Mouse (Mus musculus) MEL (cell line): ENCODE measurements around the gene Tmem41a.

ENCODE experiments used
- EP300 ChIP-seq, 2 experiments: IDR thresholded peaks; 2 replicates each; pipeline ENCODE4 v1.6.1; 2011; ENCODE audit warnings: improper control_type of control experiment in 2 of 2, low read length in 2 of 2, low read depth in 1 of 2, mild to moderate bottlenecking in 1 of 2
- POLR2A ChIP-seq, 2 experiments: IDR thresholded peaks; 2 replicates each; pipeline ENCODE4 v1.6.1; 2011 to 2012; ENCODE audit warnings: low read length in 2 of 2, mild to moderate bottlenecking in 2 of 2, control low read depth in 1 of 2, improper control_type of control experiment in 1 of 2, low read depth in 1 of 2, moderate library complexity in 1 of 2; ENCODE audit not compliant: control insufficient read depth in 1 of 2, insufficient read depth in 1 of 2, poor library complexity in 1 of 2
- TAL1 ChIP-seq: IDR thresholded peaks from 2 replicates; pipeline ENCODE4 v1.6.1; 2012; ENCODE audit warnings: mild to moderate bottlenecking, inconsistent platforms, low read length, moderate library complexity, mixed read lengths

DNA sequence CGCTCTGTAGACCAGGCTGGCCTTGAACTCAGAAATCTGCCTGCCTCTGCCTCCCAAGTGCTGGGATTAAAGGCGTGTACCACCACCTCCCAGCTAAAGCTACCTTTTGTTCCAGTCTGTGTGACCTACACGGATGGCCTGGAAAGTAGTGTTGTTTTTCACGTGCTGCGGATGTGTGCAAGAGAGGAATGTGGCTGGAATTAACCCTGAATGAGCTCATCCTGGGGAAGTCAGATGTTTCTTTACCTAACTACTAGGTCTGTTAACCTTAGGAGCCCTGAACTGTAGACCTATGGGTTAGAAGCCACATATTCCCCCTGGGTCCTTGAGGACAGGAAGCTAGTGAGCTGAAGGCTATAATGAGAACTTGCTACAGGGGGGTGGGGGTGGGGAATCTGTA, 40.6 kb upstream of the Tmem41a start:
- TF ChIP-seq POLR2A (IDR thresholded peaks at IDR 0.05; ENCODE audit: control insufficient read depth in 1 of 2, insufficient read depth in 1 of 2, low read depth in 1 of 2, low read length in 2 of 2, poor library complexity in 1 of 2) (no peak), TAL1 (no peak), EP300 (IDR thresholded peaks at IDR 0.05; ENCODE audit: low read depth in 1 of 2, low read length in 2 of 2) (no peak)
